In genomic region chr15:86066836-86067580, GRCm38 (mm10) we compare ENCODE assay signal across 9 mouse cellular contexts. TPM values are rescaled to one million over a fixed set of nuclear protein-coding genes. Genes with fewer than 3 reads are reported as not detected.
DNase-seq lines count a peak whose midpoint lies in the region; ATAC-seq and TF ChIP-seq lines count a peak whose summit lies in the region.
"Had no signal": no experiment of that assay in that cellular context is flagged by ENCODE, and none has a peak within 500 bp of the region (broad histone marks: within the 10 kb centered on the region; RNA-seq: fewer than 3 reads in every experiment).

No protein-coding gene starts in this region.

- H3K4me3 ChIP-seq in heart, embryonic 14.5 days (ENCODE audit: control insufficient read depth in 1 of 2, insufficient read depth in 1 of 2, low read depth in 1 of 2, low read length in 2 of 2), result no peak overlapping the region
- H3K4me3 ChIP-seq in lung, postnatal 0 days (ENCODE audit: low read depth, low read length), result no peak overlapping the region
- no peak overlapping the region for H3K4me3 ChIP-seq in lung, adult 2 months (replicated peaks; ENCODE audit: extremely low read depth, low read depth, low read length)
- H3K4me3 ChIP-seq: embryonic facial prominence, embryonic 12.5 days had no signal

- no peak for TF ChIP-seq POLR2A in lung, adult 2 months (IDR thresholded peaks at IDR 0.05; ENCODE audit: borderline replicate concordance, extremely low read depth, low read depth, low read length)

- TF ChIP-seq CTCF in lung, postnatal 0 days (IDR thresholded peaks at IDR 0.05), result no peak
- no peak for TF ChIP-seq CTCF in lung, adult 2 months (IDR thresholded peaks at IDR 0.05; ENCODE audit: insufficient read depth, low read length)

- intact Hi-C loops in heart, postnatal 14 days (cut with DNase I), result no loop called here

- H3K4me2 ChIP-seq in heart, embryonic 14.5 days (ENCODE audit: low read length), result no peak overlapping the region
- 0 out of 2 replicates have a peak overlapping the region, but pooled peaks have one; percentile 1 for H3K4me2 ChIP-seq in lung, postnatal 0 days (replicated peaks; ENCODE audit: low read depth, low read length)
- H3K4me2 ChIP-seq: embryonic facial prominence, embryonic 12.5 days had no signal

- peaks cover 19 to 54% of the 10 kb centered on the region in 2 experiments for H3K4me1 ChIP-seq in heart, embryonic 14.5 days (ENCODE audit: control insufficient read depth in 2 of 2, insufficient read depth in 2 of 2, low read length in 2 of 2)
- peaks cover 15% of the 10 kb centered on the region; the same call in 1 of the 2 replicates for H3K4me1 ChIP-seq in lung, postnatal 0 days (ENCODE audit: insufficient read depth, low read depth, low read length)
- H3K4me1 ChIP-seq in lung, adult 2 months (ENCODE audit: control insufficient read depth, insufficient read depth, low read length), result peaks cover 11% of the 10 kb centered on the region

- no peak overlapping the region for H3K9ac ChIP-seq in heart, embryonic 14.5 days (ENCODE audit: low read length)
- H3K9ac ChIP-seq in lung, postnatal 0 days (replicated peaks; ENCODE audit: low read depth), result no peak overlapping the region
- H3K9ac ChIP-seq: embryonic facial prominence, embryonic 12.5 days had no signal

- no peak overlapping the region for H3K27ac ChIP-seq in heart, embryonic 14.5 days (replicated peaks in 1 of 2; ENCODE audit: control insufficient read depth in 1 of 2, insufficient read depth in 1 of 2, low read depth in 2 of 2, low read length in 2 of 2)
- peak overlapping the region; percentile 66 for H3K27ac ChIP-seq in lung, postnatal 0 days (ENCODE audit: low read length)
- H3K27ac ChIP-seq: embryonic facial prominence, embryonic 12.5 days had no signal

- 41% methylated on average over 14 of the region's 14 CpGs for WGBS in heart, embryonic 14.5 days
- 26% methylated on average over 13 of the region's 14 CpGs for WGBS in lung, postnatal 0 days
- WGBS in lung, adult 2 months, result 31% methylated on average over 14 of the region's 14 CpGs

- no peaks in the 10 kb centered on the region for H3K27me3 ChIP-seq in heart, embryonic 14.5 days (ENCODE audit: control insufficient read depth, insufficient read depth, low read length)
- no peaks in the 10 kb centered on the region for H3K27me3 ChIP-seq in lung, postnatal 0 days (replicated peaks; ENCODE audit: insufficient read depth, low read length)
- H3K27me3 ChIP-seq: embryonic facial prominence, embryonic 12.5 days had no signal

- no peak for TF ChIP-seq EP300 in lung, postnatal 0 days (IDR thresholded peaks at IDR 0.05)

- 0 out of 2 replicates have a peak, but pooled peaks have one; percentile 32 for ATAC-seq in heart, embryonic 14.5 days (ENCODE audit: insufficient number of reproducible peaks, insufficient read depth, low FRiP score, low read depth)
- ATAC-seq in lung, postnatal 0 days, result peak; percentile 61
- ATAC-seq in megakaryocyte progenitor cell, adult 5-6 weeks (replicated peaks; ENCODE audit: poor library complexity), result 0 out of 2 replicates have a peak, but pooled peaks have one; percentile 0

- no peaks in the 10 kb centered on the region for H3K9me3 ChIP-seq in heart, embryonic 14.5 days (ENCODE audit: control insufficient read depth, low read length)
- H3K9me3 ChIP-seq in lung, postnatal 0 days (ENCODE audit: low read length), result no peaks in the 10 kb centered on the region
- H3K9me3 ChIP-seq: embryonic facial prominence, embryonic 12.5 days had no signal

- no peaks in the 10 kb centered on the region for H3K36me3 ChIP-seq in heart, embryonic 14.5 days (ENCODE audit: control insufficient read depth, insufficient read depth, low read length)
- H3K36me3 ChIP-seq in lung, postnatal 0 days (ENCODE audit: insufficient read depth, low read length), result no peaks in the 10 kb centered on the region
- H3K36me3 ChIP-seq: embryonic facial prominence, embryonic 12.5 days had no signal

- DNase-seq in heart, postnatal 14 days, result no peak
- peak; percentile 78 for DNase-seq in lung, postnatal 0 days (ENCODE audit: low spot score)
- no peak for DNase-seq in lung, adult 2 months
- DNase-seq in MN1 (ENCODE audit: low spot score), result peak; percentile 60
- DNase-seq in T-cell, adult 2 months (ENCODE audit: low spot score), result no peak
- DNase-seq in adrenal gland, adult 8-10 months, result no peak

RNA-seq across cellular contexts. Expression of gene Gramd4, which starts 9.5 kb away (rescaled TPM):
- polyA plus RNA-seq in heart, embryonic 14.5 days (2014; fragmentation: Nextera tagmentation; extraction: Ambion mirVana), result 9.7 and 10.9 TPM in 2 replicates
- 10 to 100 TPM; 32.4 to 35.0 TPM for total RNA-seq in heart, postnatal 14 days (2021)
- polyA plus RNA-seq in lung, postnatal 0 days (2015; fragmentation: Nextera tagmentation; extraction: Ambion mirVana), result 9.9 and 11.1 TPM in 2 replicates
- polyA plus RNA-seq in lung, adult 2 months (2012; rRNA removed), result 21.5 and 24.4 TPM in 2 replicates
- 7.1 and 7.4 TPM in 2 replicates for total RNA-seq in megakaryocyte progenitor cell, adult 5-6 weeks (2015)
- total RNA-seq in megakaryocyte progenitor cell, adult 5-6 weeks (2017), result 19.7 and 20.5 TPM in 2 replicates
- 10 to 100 TPM; 15.4 to 22.2 (median 17.5) TPM for total RNA-seq in adrenal gland, adult 8-10 months (2022)

RNA-seq across cellular contexts. Expression of gene Celsr1, which starts 33.4 kb away (rescaled TPM):
- 2.8 and 3.1 TPM in 2 replicates for polyA plus RNA-seq in heart, embryonic 14.5 days (2014; fragmentation: Nextera tagmentation; extraction: Ambion mirVana)
- 10 to 100 TPM in 1 of 2 experiments, 1 to 10 TPM in 1; 10.0 to 11.5 TPM for total RNA-seq in heart, postnatal 14 days (2021)
- polyA plus RNA-seq in lung, postnatal 0 days (2015; fragmentation: Nextera tagmentation; extraction: Ambion mirVana), result 2.1 and 2.2 TPM in 2 replicates
- 16.0 and 16.2 TPM in 2 replicates for polyA plus RNA-seq in lung, adult 2 months (2012; rRNA removed)
- total RNA-seq in megakaryocyte progenitor cell, adult 5-6 weeks (2015), result 8.4 and 10.7 TPM in 2 replicates
- total RNA-seq in megakaryocyte progenitor cell, adult 5-6 weeks (2017), result 4.4 and 6.6 TPM in 2 replicates
- total RNA-seq in adrenal gland, adult 8-10 months (2022), result 10 to 100 TPM in 2 of 4 experiments, 1 to 10 TPM in 2; 5.2 to 16.1 (median 8.7) TPM

Comparison
In these comparisons a context has a peak if more than half of its experiments do, and no peak if none do; other contexts are left out.
1. DNase-seq: peak in lung, postnatal 0 days (single experiment) and MN1 (single experiment); none in heart, postnatal 14 days (0 of 2), lung, adult 2 months (single experiment), T-cell, adult 2 months (single experiment) and adrenal gland, adult 8-10 months (single experiment).
2. ATAC-seq: peak in every context shown above with its lines; median percentile 61 in lung, postnatal 0 days; 32 in heart, embryonic 14.5 days; 0 in megakaryocyte progenitor cell, adult 5-6 weeks.